9 mouse cellular contexts compared by ENCODE assay signal in the genomic region with DNA sequence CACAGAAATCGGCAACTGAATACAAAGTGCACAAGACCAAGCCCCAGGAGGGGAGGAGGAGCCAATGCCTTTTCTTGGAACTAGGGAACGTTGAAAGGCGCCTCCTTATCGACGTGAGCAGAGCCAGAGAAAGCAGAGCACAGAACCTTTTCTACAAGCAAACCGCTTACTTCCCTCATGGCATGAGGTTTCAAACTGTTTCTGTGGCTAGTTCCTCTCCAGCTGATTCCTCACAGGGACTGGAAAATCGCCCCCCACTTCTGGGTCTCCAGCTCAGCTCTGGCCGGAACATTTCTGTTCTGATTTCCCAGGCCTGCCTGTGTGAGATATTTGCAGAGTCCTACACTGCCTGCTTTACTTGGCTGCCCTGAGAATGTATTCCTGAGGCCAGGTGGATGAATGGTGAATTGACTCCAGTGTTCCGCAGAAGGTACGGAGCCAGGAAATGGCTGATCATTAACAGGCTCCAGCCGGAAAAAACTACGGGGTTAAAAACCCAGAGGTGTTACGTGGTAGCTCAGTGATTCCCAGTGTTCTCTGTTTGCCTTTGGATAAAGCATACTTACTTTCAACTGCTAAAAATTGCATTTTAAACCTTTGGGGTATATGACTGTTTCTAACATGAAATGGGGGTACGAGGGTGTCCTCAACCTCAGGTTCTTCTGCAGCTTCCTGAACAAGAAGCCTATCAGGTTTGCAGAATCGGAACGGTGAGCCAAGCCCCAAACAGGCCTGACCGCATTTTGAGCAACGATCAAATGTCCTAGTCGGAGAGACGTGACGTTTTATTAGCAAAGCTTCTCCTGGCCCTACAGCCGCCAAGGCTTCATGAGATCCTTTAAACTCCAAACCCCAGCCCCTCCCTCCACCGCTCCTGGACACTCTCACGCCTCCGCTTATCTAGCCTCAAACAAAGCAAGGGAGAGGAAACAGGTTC. TPM values are rescaled to one million over a fixed set of nuclear protein-coding genes. Genes with fewer than 3 reads are reported as not detected.
DNase-seq lines count a peak whose midpoint lies in the region; ATAC-seq and TF ChIP-seq lines count a peak whose summit lies in the region.
"Had no signal": no experiment of that assay in that cellular context is flagged by ENCODE, and none has a peak within 500 bp of the region (broad histone marks: within the 10 kb centered on the region; RNA-seq: fewer than 3 reads in every experiment).

No protein-coding gene starts in this region.

- H3K27ac ChIP-seq in heart, embryonic 10.5 days, result peak overlapping the region; percentile 77
- peak overlapping the region; percentile 28 for H3K27ac ChIP-seq in lung, postnatal 0 days (ENCODE audit: low read length)
- H3K27ac ChIP-seq in hindbrain, embryonic 13.5 days, result no peak overlapping the region
- H3K27ac ChIP-seq: hindbrain, embryonic 15.5 days had no signal

- TF ChIP-seq EP300 in lung, postnatal 0 days (IDR thresholded peaks at IDR 0.05), result no peak

- DNase-seq in heart, embryonic 10.5 days (ENCODE audit: low spot score), result peak; percentile 89
- DNase-seq in heart, postnatal 10 days, result no peak
- DNase-seq in c-Kit-negative CD71-positive TER-119-positive erythroid progenitor cells, embryonic 14.5 days (ENCODE audit: low read depth, low spot score), result peak; percentile 65
- peak; percentile 90 for DNase-seq in kidney, adult 8-10 months
- DNase-seq in lung, postnatal 0 days (ENCODE audit: low spot score), result peak; percentile 60
- no peak for DNase-seq in cerebellum, adult 9-11 months
- no peak for DNase-seq in layer of hippocampus, adult 9-10 months (ENCODE audit: low spot score)

- H3K9me3 ChIP-seq in heart, embryonic 10.5 days, result no peaks in the 10 kb centered on the region
- no peaks in the 10 kb centered on the region for H3K9me3 ChIP-seq in lung, postnatal 0 days (ENCODE audit: low read length)
- H3K9me3 ChIP-seq in hindbrain, embryonic 13.5 days, result no peaks in the 10 kb centered on the region
- H3K9me3 ChIP-seq: hindbrain, embryonic 15.5 days had no signal

- peak overlapping the region; percentile 38 for H3K4me2 ChIP-seq in lung, postnatal 0 days (replicated peaks; ENCODE audit: low read depth, low read length)
- no peak overlapping the region for H3K4me2 ChIP-seq in hindbrain, embryonic 13.5 days
- H3K4me2 ChIP-seq: hindbrain, embryonic 15.5 days had no signal

- intact Hi-C loops in heart, postnatal 10 days (cut with DNase I), result loop anchor here (10.0 kb wide), 1 partner anchor 371 kb away; no protein-coding TSS in a partner anchor

- peak overlapping the region; percentile 41 for H3K4me3 ChIP-seq in heart, embryonic 10.5 days
- H3K4me3 ChIP-seq in lung, postnatal 0 days (ENCODE audit: low read depth, low read length), result no peak overlapping the region
- no peak overlapping the region for H3K4me3 ChIP-seq in hindbrain, embryonic 13.5 days
- H3K4me3 ChIP-seq: hindbrain, embryonic 15.5 days had no signal

- ATAC-seq in lung, postnatal 0 days, result peak; percentile 48
- no peak for ATAC-seq in hindbrain, embryonic 13.5 days (ENCODE audit: low FRiP score)

- TF ChIP-seq CTCF in lung, postnatal 0 days (IDR thresholded peaks at IDR 0.05), result no peak

- H3K4me1 ChIP-seq in heart, embryonic 10.5 days, result peaks cover 38% of the 10 kb centered on the region
- peaks cover 6% of the 10 kb centered on the region; the same call in 1 of the 2 replicates for H3K4me1 ChIP-seq in lung, postnatal 0 days (ENCODE audit: insufficient read depth, low read depth, low read length)
- no peaks in the 10 kb centered on the region; the same call in 1 of the 2 replicates for H3K4me1 ChIP-seq in hindbrain, embryonic 13.5 days (replicated peaks)
- H3K4me1 ChIP-seq: hindbrain, embryonic 15.5 days had no signal

- H3K27me3 ChIP-seq in heart, embryonic 10.5 days (ENCODE audit: insufficient read depth, poor library complexity, severe bottlenecking), result no peaks in the 10 kb centered on the region
- no peaks in the 10 kb centered on the region for H3K27me3 ChIP-seq in lung, postnatal 0 days (replicated peaks; ENCODE audit: insufficient read depth, low read length)
- H3K27me3 ChIP-seq in hindbrain, embryonic 13.5 days, result no peaks in the 10 kb centered on the region
- H3K27me3 ChIP-seq: hindbrain, embryonic 15.5 days had no signal

- H3K36me3 ChIP-seq in heart, embryonic 10.5 days, result peaks cover 13% of the 10 kb centered on the region
- no peaks in the 10 kb centered on the region for H3K36me3 ChIP-seq in lung, postnatal 0 days (ENCODE audit: insufficient read depth, low read length)
- peaks cover 9% of the 10 kb centered on the region for H3K36me3 ChIP-seq in hindbrain, embryonic 13.5 days

- WGBS in heart, embryonic 10.5 days, result 25% methylated on average over 25 of the region's 25 CpGs
- WGBS in lung, postnatal 0 days, result 17% methylated on average over 25 of the region's 25 CpGs
- 73% methylated on average over 25 of the region's 25 CpGs for WGBS in hindbrain, embryonic 13.5 days

- H3K9ac ChIP-seq in lung, postnatal 0 days (replicated peaks; ENCODE audit: low read depth), result no peak overlapping the region
- no peak overlapping the region for H3K9ac ChIP-seq in hindbrain, embryonic 13.5 days
- H3K9ac ChIP-seq: hindbrain, embryonic 15.5 days had no signal

RNA-seq across cellular contexts. Expression of a gene that starts 10.7 kb away (rescaled TPM):
- polyA plus RNA-seq in heart, embryonic 10.5 days (2016; fragmentation: Nextera tagmentation; extraction: Ambion mirVana), result 18.7 and 19.0 TPM in 2 replicates
- total RNA-seq in heart, postnatal 10 days (2021), result 10 to 100 TPM; 18.6 to 21.3 TPM
- polyA plus RNA-seq in lung, postnatal 0 days (2015; fragmentation: Nextera tagmentation; extraction: Ambion mirVana), result 12.3 and 14.6 TPM in 2 replicates
- 7.7 and 8.3 TPM in 2 replicates for polyA plus RNA-seq in hindbrain, embryonic 13.5 days (2015; fragmentation: Nextera tagmentation; extraction: Ambion mirVana)

Comparison
In these comparisons a context has a peak if more than half of its experiments do, and no peak if none do; other contexts are left out.
1. DNase-seq: peak in heart, embryonic 10.5 days (single experiment), c-Kit-negative CD71-positive TER-119-positive erythroid progenitor cells, embryonic 14.5 days (single experiment), kidney, adult 8-10 months (2 of 2) and lung, postnatal 0 days (single experiment); none in heart, postnatal 10 days (0 of 2), cerebellum, adult 9-11 months (single experiment) and layer of hippocampus, adult 9-10 months (single experiment).